Mouse (Mus musculus) hematopoietic stem cell, adult 5-6 weeks (primary cell): Measurements from ENCODE around the gene Fbln1. TPM values are rescaled to one million over a fixed set of nuclear protein-coding genes. Genes with fewer than 3 reads are reported as not detected.

Source experiments
- total RNA-seq: library from RNA; stranded (forward); fragments of 172-1452, 232-1000 nt; gene quantifications from 2 replicates; pipeline ENCODE4 v1.2.3, GENCODE M21; 2017

The Fbln1 gene
- total RNA-seq, 1 experiment from 2014 or later: 1.2 TPM

Other genes starting within 250 kb of the Fbln1 start
- 11.9 and 12.4 TPM in 2 replicates for gene 5031439G07Rik, start 217.4 kb upstream of the Fbln1 start, total RNA-seq
- not detected in 2 replicates for gene Upk3a, start 188.8 kb upstream of the Fbln1 start, total RNA-seq
- 10.4 and 15.4 TPM in 2 replicates for gene Fam118a, start 177.0 kb upstream of the Fbln1 start, total RNA-seq
- 0.30 and 0.63 TPM in 2 replicates for gene Smc1b, start 74.0 kb upstream of the Fbln1 start, total RNA-seq
- gene Ribc2, start 73.9 kb upstream of the Fbln1 start, total RNA-seq: not detected in 2 replicates
- 77.9 and 96.6 TPM in 2 replicates for gene Atxn10, start 130.3 kb downstream of the Fbln1 start, total RNA-seq